Mouse (Mus musculus): ENCODE measurements at regions not wholly inside any gene's neighbourhood (a gene's known extent, or its start where the extent isn't known, plus 50 kb on each side); places are given as distances from the start of the nearest gene placed in this dataset.

- DNase-seq (ENCODE audit: low spot score in 2 of 2) = peak; percentile 57 to 63
Measured at GRCm38 (mm10) chr12:32642493-32642892, 176.9 kb upstream of the Nampt start.

DNA sequence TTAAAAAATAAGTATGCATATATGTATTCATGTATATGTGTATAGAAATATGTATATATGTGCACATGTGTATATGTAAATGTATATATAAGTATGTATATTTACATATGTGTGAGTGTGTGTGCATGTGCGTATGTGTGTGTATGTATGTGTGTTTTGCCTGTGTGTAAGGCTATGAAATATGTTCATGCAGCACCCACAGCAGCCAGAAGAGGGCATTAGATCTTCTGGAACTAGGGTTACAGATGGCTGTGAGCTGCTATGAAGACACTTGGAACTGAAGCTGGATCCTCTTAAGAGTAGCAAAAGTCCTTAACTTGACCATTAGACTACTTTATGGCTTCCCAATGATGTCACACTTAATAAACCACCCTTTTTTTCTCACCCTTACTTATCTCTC lies 166.2 kb upstream of the Nampt start:
- no peak for DNase-seq (ENCODE audit: low spot score in 2 of 2)

DNA sequence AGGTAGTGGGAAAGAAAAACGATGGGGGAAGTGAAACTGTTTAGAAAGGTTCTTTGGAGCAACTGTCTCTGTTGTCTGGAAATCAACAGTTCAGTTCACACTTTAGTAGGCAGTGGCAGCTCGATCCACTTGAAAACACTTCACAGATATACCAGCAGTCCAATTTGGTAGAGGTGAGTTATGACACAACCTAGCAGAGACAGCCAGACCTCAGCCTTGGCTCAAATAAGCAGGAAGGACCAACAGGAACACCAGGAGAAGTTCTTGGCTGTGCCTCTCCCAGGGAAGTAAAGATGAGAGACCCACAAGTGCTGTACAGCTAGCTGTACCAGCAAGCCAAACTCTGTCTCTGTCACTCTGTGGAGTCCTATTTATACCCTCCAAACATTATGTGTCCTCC lies 163.2 kb upstream of the Nampt start:
- no peak for DNase-seq (ENCODE audit: low spot score in 2 of 2)

GRCm38 (mm10) chr12:32661782-32662413 lies 157.4 kb upstream of the Nampt start:
- DNase-seq (ENCODE audit: low spot score in 2 of 2) = no peak

- no peak for DNase-seq (ENCODE audit: low spot score in 2 of 2)
Measured at GRCm38 (mm10) chr12:32666040-32666439, 153.3 kb upstream of the Nampt start.

GRCm38 (mm10) chr12:32677908-32678307 lies 141.4 kb upstream of the Nampt start:
- DNase-seq (ENCODE audit: low spot score in 2 of 2) = no peak

DNA sequence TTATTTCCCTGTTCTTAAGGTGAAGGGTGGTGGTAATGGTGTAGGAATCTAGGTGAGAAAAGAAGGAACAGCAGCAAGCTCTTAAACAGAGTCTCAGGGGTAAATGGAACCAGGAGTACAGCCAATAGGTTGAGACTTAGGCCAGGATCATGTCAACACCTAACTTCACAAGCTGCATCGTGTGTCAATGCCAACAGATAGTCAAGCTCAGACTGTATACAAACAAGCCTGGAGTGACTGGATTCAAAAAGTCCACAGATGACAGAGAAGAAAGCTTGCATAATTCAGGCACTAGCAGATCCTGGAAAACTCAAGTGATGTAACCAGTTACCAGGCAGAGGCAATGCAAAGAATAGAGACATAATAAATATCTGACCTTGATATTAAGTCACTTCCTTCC lies 140.6 kb upstream of the Nampt start:
- DNase-seq (ENCODE audit: low spot score in 2 of 2) = no peak

GRCm38 (mm10) chr12:32681910-32682309 lies 137.4 kb upstream of the Nampt start:
- no peak for DNase-seq (ENCODE audit: low spot score in 2 of 2)

- DNase-seq (ENCODE audit: low spot score in 2 of 2) = no peak
Measured at GRCm38 (mm10) chr12:32683375-32683774, 136.0 kb upstream of the Nampt start.

DNA sequence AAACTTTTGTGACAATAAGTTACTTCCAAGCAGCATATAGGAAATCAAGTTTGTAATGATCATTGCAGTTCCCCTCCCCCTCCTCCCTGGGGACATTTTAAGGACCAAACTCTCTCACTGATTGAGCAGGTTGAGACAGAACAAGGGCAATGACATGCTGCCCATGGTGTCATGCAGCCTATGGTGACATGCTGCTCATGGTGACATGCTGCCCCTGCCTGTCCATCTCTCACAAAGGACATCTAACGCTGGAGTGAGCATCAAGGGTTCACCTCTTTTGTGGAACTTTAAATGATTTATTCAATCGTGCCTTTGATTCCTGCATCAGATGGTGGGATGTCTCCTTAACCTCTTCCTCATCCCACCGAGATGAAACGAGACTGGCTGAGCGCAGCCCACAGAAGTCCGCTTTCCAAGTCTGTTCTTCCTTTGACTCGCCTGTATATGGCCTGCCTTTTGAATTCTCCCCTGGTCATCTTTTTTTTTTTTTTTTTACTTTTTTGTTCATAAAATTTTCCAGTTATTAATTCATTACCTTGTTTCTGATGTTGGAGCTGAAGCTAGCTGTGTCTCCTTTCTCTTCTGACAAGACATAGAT lies 133.5 kb upstream of the Nampt start:
- DNase-seq (ENCODE audit: low spot score in 2 of 2) = no peak

DNA sequence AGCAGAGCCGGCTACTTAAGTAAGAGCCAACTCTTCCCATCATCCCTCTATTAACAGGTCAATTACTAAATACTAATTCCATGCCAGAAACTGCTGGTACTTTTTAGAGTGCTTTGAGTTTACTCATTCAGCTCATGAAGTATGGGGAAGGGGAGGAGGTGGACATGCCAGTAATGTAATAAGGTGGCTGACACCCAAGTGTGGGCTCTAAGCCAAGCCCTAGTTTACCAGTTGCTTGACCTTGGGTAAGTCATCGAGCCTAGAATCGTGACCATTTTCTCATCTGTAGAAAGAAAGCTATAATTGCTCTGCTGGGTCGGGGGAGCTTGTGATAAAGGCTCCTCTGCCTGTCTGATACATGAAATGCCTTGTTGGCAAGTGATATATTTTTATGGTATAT lies 130.0 kb upstream of the Nampt start:
- no peak for DNase-seq (ENCODE audit: low spot score in 2 of 2)

DNA sequence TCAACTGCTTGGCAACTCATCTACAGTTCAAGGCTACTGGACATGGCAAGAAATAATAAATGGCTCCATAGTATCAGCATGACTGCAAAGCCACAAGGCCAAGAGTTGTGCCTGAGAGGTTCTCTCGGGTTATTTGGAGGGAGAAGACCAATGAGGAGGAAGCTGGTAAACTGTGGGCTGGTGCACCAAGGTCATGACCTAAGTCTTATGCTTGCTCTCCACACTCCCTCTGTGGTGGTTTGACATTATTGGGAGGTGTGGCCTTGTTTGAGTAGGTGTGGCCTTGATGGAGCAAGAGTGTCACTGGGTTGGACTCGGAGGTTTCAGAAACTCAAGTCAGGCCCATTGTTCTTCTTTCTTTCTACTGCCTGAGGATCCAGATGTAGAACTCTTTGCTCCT lies 129.2 kb upstream of the Nampt start:
- DNase-seq (ENCODE audit: low spot score in 2 of 2) = no peak

- no peak for DNase-seq (ENCODE audit: low spot score in 2 of 2)
Measured at GRCm38 (mm10) chr12:32692081-32692819, 127.1 kb upstream of the Nampt start.

- DNase-seq (ENCODE audit: low spot score in 2 of 2) = no peak
Measured at GRCm38 (mm10) chr12:32692962-32693361, 126.4 kb upstream of the Nampt start.

GRCm38 (mm10) chr12:32693678-32694077 lies 125.7 kb upstream of the Nampt start:
- no peak for DNase-seq (ENCODE audit: low spot score in 2 of 2)

- no peak for DNase-seq (ENCODE audit: low spot score in 2 of 2)
Measured at GRCm38 (mm10) chr12:32696832-32697231, 122.5 kb upstream of the Nampt start.

DNA sequence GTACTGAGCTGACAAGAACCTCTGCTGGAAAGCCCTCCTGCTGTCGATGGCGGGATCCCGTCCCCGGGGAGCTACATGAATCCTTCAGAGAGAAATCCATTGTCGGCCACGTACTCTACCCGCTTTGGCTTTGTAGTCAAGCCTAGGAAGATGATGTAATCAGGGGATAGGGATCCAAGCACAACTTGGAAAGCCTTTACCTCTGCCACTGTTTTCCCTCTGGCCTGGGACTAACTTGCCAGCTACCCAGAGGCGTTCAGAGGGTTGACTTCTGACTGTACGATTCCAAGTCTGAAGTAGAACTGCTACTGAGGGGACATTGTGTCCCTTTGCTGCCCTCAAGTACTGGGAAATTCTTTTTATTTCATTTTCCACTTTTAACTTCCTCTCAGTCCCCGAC lies 110.2 kb upstream of the Nampt start:
- no peak for DNase-seq (ENCODE audit: low spot score in 2 of 2)

- DNase-seq (ENCODE audit: low spot score in 2 of 2) = peak; percentile 10 to 24
Measured at GRCm38 (mm10) chr12:32717129-32717921, 102.0 kb upstream of the Nampt start.

- no peak for DNase-seq (ENCODE audit: low spot score in 2 of 2)
Measured at GRCm38 (mm10) chr12:32719203-32719602, 100.1 kb upstream of the Nampt start.

DNA sequence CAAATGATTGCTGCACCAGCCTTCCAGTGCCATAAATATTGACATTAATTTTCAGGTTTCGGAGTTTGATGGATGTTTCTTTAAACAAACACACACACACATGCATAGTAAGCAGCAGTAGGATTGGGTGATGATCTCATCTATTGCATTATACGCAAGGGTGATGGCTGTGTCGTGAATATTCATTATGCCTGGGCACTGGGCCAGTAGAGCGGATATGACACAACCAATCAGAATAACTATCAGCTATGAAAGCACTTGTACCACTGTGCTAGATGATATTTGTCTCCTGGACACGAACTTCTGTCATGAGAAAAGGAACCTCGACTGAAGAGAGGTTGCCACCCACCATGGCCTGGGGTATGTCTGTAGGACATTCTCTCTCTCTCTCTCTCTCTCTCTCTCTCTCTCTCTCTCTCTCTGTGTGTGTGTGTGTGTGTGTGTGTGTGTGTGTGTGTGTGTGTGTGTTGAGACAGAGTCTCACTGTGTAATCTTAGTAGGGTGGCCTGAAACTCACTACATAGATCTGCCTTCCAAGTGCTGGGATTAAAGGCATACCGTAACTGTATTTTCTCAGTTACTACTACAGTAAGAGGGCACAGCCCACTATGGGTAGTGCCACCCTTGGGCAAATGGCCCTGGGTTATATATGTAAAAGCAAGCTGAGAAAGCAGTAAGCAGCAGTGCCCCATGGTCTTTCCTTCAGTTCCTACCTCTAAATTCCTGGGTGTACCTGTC lies 94.7 kb upstream of the Nampt start:
- no peak for DNase-seq (ENCODE audit: low spot score in 2 of 2)

DNA sequence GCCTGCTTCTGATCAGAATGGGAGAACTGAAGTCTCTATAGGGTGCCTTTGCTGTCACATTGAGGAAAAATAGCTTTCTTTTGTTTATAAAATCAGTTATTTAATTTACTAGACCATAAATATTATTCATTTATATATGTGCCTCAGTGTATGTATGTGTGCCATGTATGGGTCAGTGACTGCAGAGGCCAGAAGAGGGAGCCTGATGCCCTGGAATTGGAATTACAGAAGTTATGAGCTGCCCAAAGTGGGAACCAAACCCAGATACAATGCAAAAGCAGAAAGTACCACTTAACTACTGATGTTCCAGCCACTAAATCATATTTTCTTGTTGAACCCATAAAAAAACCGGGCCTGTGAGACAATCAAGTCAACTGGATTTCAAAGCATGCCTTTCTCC lies 91.8 kb upstream of the Nampt start:
- no peak for DNase-seq (ENCODE audit: low spot score in 2 of 2)

DNA sequence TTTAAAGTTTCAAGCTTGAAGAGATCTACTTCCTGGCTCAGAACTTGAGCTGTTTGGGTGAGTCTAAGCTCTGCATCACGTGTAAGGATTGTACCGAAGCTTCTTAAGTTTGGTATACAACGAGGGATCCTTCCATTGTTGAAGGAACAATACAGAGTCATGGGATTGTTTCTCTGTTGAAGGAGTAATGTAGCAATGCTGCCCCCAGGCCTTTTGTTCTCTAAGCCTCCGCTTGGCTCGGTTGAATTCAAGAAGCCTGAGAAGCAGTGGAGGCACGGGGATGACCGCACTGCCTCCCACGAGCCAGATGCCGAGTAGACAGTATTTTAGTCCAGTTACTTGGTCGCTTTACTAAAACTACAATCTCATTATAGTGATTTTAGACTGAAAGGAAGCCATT lies 90.9 kb upstream of the Nampt start:
- DNase-seq (ENCODE audit: low spot score in 2 of 2) = no peak
